Mouse (Mus musculus) myocyte (in vitro differentiated cells): ENCODE results near the gene Atp6v1c2.

Source experiments
- CEBPB ChIP-seq: IDR thresholded peaks from 2 replicates; pipeline ENCODE4 v1.6.1; 2011; ENCODE audit warnings: mild to moderate bottlenecking, moderate library complexity; ENCODE audit not compliant: poor library complexity, insufficient read depth, severe bottlenecking
- E2F4 ChIP-seq: IDR thresholded peaks from one replicate; pipeline ENCODE4 v1.6.1; 2011; ENCODE audit warnings: mild to moderate bottlenecking, control low read depth, moderate library complexity; ENCODE audit not compliant: insufficient read depth
- MAX ChIP-seq: IDR thresholded peaks from one replicate; pipeline ENCODE4 v1.6.1; 2011; ENCODE audit warnings: low read depth, mild to moderate bottlenecking, control low read depth
- MYOD1 ChIP-seq, 3 experiments: IDR thresholded peaks; one replicate each; pipeline ENCODE4 v1.6.1; 2011; ENCODE audit warnings: control low read depth in 2 of 3, low read depth in 2 of 3, mild to moderate bottlenecking in 2 of 3, moderate library complexity in 1 of 3; ENCODE audit not compliant: insufficient read length in 2 of 3, control insufficient read depth in 1 of 3
- MYOG ChIP-seq, 3 experiments: IDR thresholded peaks; one replicate each; pipeline ENCODE4 v1.6.1; 2011; ENCODE audit warnings: control low read depth in 2 of 3, low read depth in 2 of 3, mild to moderate bottlenecking in 2 of 3; ENCODE audit not compliant: insufficient read length in 2 of 3, control insufficient read depth in 1 of 3, insufficient read depth in 1 of 3
- POLR2A ChIP-seq: IDR thresholded peaks from one replicate; pipeline ENCODE4 v1.6.1; 2011; ENCODE audit warnings: low read depth, mild to moderate bottlenecking, control low read depth, moderate library complexity; ENCODE audit not compliant: insufficient read length
- POLR2AphosphoS2 ChIP-seq: IDR thresholded peaks from one replicate; pipeline ENCODE4 v1.6.1; 2011; ENCODE audit warnings: low read depth, control low read depth; ENCODE audit not compliant: insufficient read length
- REST ChIP-seq: IDR thresholded peaks from one replicate; pipeline ENCODE4 v1.6.1; 2011; ENCODE audit warnings: mild to moderate bottlenecking, control low read depth, moderate library complexity; ENCODE audit not compliant: insufficient read depth, insufficient read length
- SRF ChIP-seq: IDR thresholded peaks from one replicate; pipeline ENCODE4 v1.6.1; 2011; ENCODE audit warnings: low read depth; ENCODE audit not compliant: control insufficient read depth, insufficient read length
- TCF12 ChIP-seq: IDR thresholded peaks from one replicate; pipeline ENCODE4 v1.6.1; 2011; ENCODE audit warnings: mild to moderate bottlenecking, control low read depth; ENCODE audit not compliant: poor library complexity, insufficient read depth, severe bottlenecking
- TCF3 ChIP-seq: IDR thresholded peaks from one replicate; pipeline ENCODE4 v1.6.1; 2011; ENCODE audit warnings: low read depth, control low read depth; ENCODE audit not compliant: insufficient read length
- USF1 ChIP-seq: IDR thresholded peaks from one replicate; pipeline ENCODE4 v1.6.1; 2011; ENCODE audit warnings: low read depth, mild to moderate bottlenecking, control low read depth, moderate library complexity

- TF ChIP-seq POLR2A (no peak), MYOD1 (IDR thresholded peaks at IDR 0.05; ENCODE audit: control insufficient read depth in 1 of 3, insufficient read length in 2 of 3, low read depth in 2 of 3) (no peak), E2F4 (no peak), MAX (no peak), REST (no peak), CEBPB (no peak), USF1 (no peak), MYOG (IDR thresholded peaks at IDR 0.05; ENCODE audit: control insufficient read depth in 1 of 3, insufficient read depth in 1 of 3, insufficient read length in 2 of 3, low read depth in 2 of 3) (no peak), TCF12 (no peak), POLR2AphosphoS2 (no peak), TCF3 (no peak), SRF (no peak)
Measured at GRCm38 (mm10) chr12:17362316-17362715, 33.2 kb upstream of the Atp6v1c2 start.
